Mouse (Mus musculus): ENCODE results near the gene Mylk3. TPM values are rescaled to one million over a fixed set of nuclear protein-coding genes. Genes with fewer than 3 reads are reported as not detected.

Gene Mylk3
- polyA plus RNA-seq, 1 experiment from 2014 or later, result 0.60 TPM

Other genes with a start within 250 kb of the Mylk3 start
- gene Cks1brt, start 234.4 kb downstream of the Mylk3 start, polyA plus RNA-seq (2014; fragmentation: Nextera tagmentation; extraction: Ambion mirVana), result not detected in 2 replicates
- gene Olfr371, start 160.4 kb downstream of the Mylk3 start, polyA plus RNA-seq (2014; fragmentation: Nextera tagmentation; extraction: Ambion mirVana), result not detected in 2 replicates
- 101 and 105 TPM in 2 replicates for gene Orc6, start 86.7 kb downstream of the Mylk3 start, polyA plus RNA-seq (2014; fragmentation: Nextera tagmentation; extraction: Ambion mirVana)
- gene Vps35, start 86.5 kb downstream of the Mylk3 start, polyA plus RNA-seq (2014; fragmentation: Nextera tagmentation; extraction: Ambion mirVana), result 183 and 209 TPM in 2 replicates
- gene 4921524J17Rik, start 46.5 kb upstream of the Mylk3 start, polyA plus RNA-seq (2014; fragmentation: Nextera tagmentation; extraction: Ambion mirVana), result 64.7 and 71.6 TPM in 2 replicates
- 29.1 and 37.3 TPM in 2 replicates for gene Gpt2, start 106.2 kb upstream of the Mylk3 start, polyA plus RNA-seq (2014; fragmentation: Nextera tagmentation; extraction: Ambion mirVana)
- gene Dnaja2, start 169.0 kb upstream of the Mylk3 start, polyA plus RNA-seq (2014; fragmentation: Nextera tagmentation; extraction: Ambion mirVana), result 177 and 193 TPM in 2 replicates